Mouse (Mus musculus) liver, adult 2 months (tissue): Measurements from ENCODE around the gene Cacna1g. TPM values are rescaled to one million over a fixed set of nuclear protein-coding genes. Genes with fewer than 3 reads are reported as not detected.

Experiments used
- DNase-seq: peaks from one replicate; pipeline ENCODE4 v3.0.0-alpha.2; 2011; ENCODE audit warnings: low read depth, low spot score; ENCODE audit errors: extremely low read depth
- H3K27ac ChIP-seq: fragments of 200-500 bp; replicated peaks from 2 replicates; pipeline ENCODE4 v1.5.1; 2012; ENCODE audit warnings: low read depth, mild to moderate bottlenecking, control low read depth, inconsistent platforms, low read length; ENCODE audit not compliant: insufficient read depth
- H3K27me3 ChIP-seq: fragments of 200-500 bp; 2 replicates; pipeline ENCODE4 v1.6.1; 2012; ENCODE audit warnings: mild to moderate bottlenecking, moderate library complexity, low read length, inconsistent platforms; ENCODE audit not compliant: control insufficient read depth, insufficient read depth
- H3K36me3 ChIP-seq: fragments of 200-500 bp; 2 replicates; pipeline ENCODE4 v1.6.1; 2012; ENCODE audit warnings: low read length, inconsistent platforms; ENCODE audit not compliant: control insufficient read depth, insufficient read depth
- H3K4me1 ChIP-seq: fragments of 200-500 bp; 2 replicates; pipeline ENCODE4 v1.6.1; 2011; ENCODE audit warnings: low read length; ENCODE audit not compliant: control insufficient read depth, insufficient read depth
- H3K4me3 ChIP-seq: fragments of 200-500 bp; 2 replicates; pipeline ENCODE4 v1.5.1; 2011; ENCODE audit warnings: low read depth, mild to moderate bottlenecking, control low read depth, low read length, moderate library complexity; ENCODE audit not compliant: insufficient read depth
- H3K79me2 ChIP-seq: fragments of 200-500 bp; 2 replicates; pipeline ENCODE4 v1.6.1; 2012; ENCODE audit warnings: inconsistent platforms, mild to moderate bottlenecking, low read length, moderate library complexity; ENCODE audit not compliant: control insufficient read depth, insufficient read depth
- H3K9ac ChIP-seq: fragments of 200-500 bp; 2 replicates; pipeline ENCODE4 v1.6.1; 2012; ENCODE audit warnings: low read depth, mild to moderate bottlenecking, control low read depth, inconsistent platforms, low read length
- CTCF ChIP-seq: fragments of 200-500 bp; IDR thresholded peaks from 2 replicates; pipeline ENCODE4 v1.5.1; 2011; ENCODE audit warnings: low read depth, low read length, control low read depth
- POLR2A ChIP-seq: fragments of 200-500 bp; IDR thresholded peaks from 2 replicates; pipeline ENCODE4 v1.6.1; 2011; ENCODE audit warnings: low read length, control low read depth; ENCODE audit not compliant: insufficient read depth; ENCODE audit errors: extremely low read depth
- whole genome bisulfite sequencing: fragments of 180-500 bp; shearing (Covaris S2); methylation state at CpG from one replicate; pipeline ENCODE4 v1.1.7; 2018; 5-methylcytosine and 5-hydroxymethylcytosine counted together
- polyA plus RNA-seq: library from polyadenylated mRNA; depleted of rRNA; stranded (reverse); fragments of >200 nt; gene quantifications from 2 replicates; pipeline ENCODE4 v1.2.3, GENCODE M21; 2012
- total RNA-seq: library from RNA; depleted of rRNA; stranded (reverse); fragments of >200 nt; gene quantifications from 2 replicates; pipeline ENCODE4 v1.2.3, GENCODE M21; 2014

The Cacna1g gene
- total and polyA plus RNA-seq, 2 experiments: under 0.01 to 0.26 TPM

- WGBS: 85% methylated on average over 9 of the region's 9 CpGs
- no peak for TF ChIP-seq CTCF
- TF ChIP-seq POLR2A: no peak
- DNase-seq: no peak
- Histone ChIP-seq H3K27ac (no peak overlapping the region), H3K4me3 (no peak overlapping the region), H3K79me2 (no peaks in the 10 kb centered on the region), H3K9ac (no peak overlapping the region), H3K36me3 (no peaks in the 10 kb centered on the region), H3K27me3 (no peaks in the 10 kb centered on the region), H3K4me1 (no peaks in the 10 kb centered on the region)
These were observed 10.6 kb upstream of the Cacna1g start for GRCm38 (mm10) chr11:94484636-94485035.

GRCm38 (mm10) chr11:94483921-94484320 lies 9.9 kb upstream of the Cacna1g start:
- Histone ChIP-seq H3K9ac (no peak overlapping the region), H3K4me1 (no peaks in the 10 kb centered on the region), H3K79me2 (no peaks in the 10 kb centered on the region), H3K4me3 (no peak overlapping the region), H3K27me3 (no peaks in the 10 kb centered on the region), H3K36me3 (no peaks in the 10 kb centered on the region), H3K27ac (no peak overlapping the region)
- WGBS: 76% methylated on average over 14 of the region's 14 CpGs
- DNase-seq: no peak
- TF ChIP-seq POLR2A (no peak), CTCF (no peak)

- 79% methylated on average over 11 of the region's 11 CpGs for WGBS
- H3K27ac ChIP-seq: no peak overlapping the region
- H3K36me3 ChIP-seq: no peaks in the 10 kb centered on the region
- no peak overlapping the region for H3K4me3 ChIP-seq
- DNase-seq: no peak
- H3K79me2 ChIP-seq: no peaks in the 10 kb centered on the region
- H3K4me1 ChIP-seq: no peaks in the 10 kb centered on the region
- no peak overlapping the region for H3K9ac ChIP-seq
- TF ChIP-seq CTCF: no peak
- TF ChIP-seq POLR2A: no peak
- H3K27me3 ChIP-seq: no peaks in the 10 kb centered on the region
These were observed 9.4 kb upstream of the Cacna1g start for GRCm38 (mm10) chr11:94483436-94483835.

GRCm38 (mm10) chr11:94482738-94483137 lies 8.7 kb upstream of the Cacna1g start:
- no peaks in the 10 kb centered on the region for H3K27me3 ChIP-seq
- no peak for DNase-seq
- no peak for TF ChIP-seq POLR2A
- H3K27ac ChIP-seq: no peak overlapping the region
- no peaks in the 10 kb centered on the region for H3K36me3 ChIP-seq
- H3K4me3 ChIP-seq: no peak overlapping the region
- WGBS: 92% methylated on average over 11 of the region's 11 CpGs
- no peaks in the 10 kb centered on the region for H3K4me1 ChIP-seq
- H3K79me2 ChIP-seq: no peaks in the 10 kb centered on the region
- H3K9ac ChIP-seq: no peak overlapping the region

- H3K4me3 ChIP-seq: no peak overlapping the region
- H3K27me3 ChIP-seq: no peaks in the 10 kb centered on the region
- no peak overlapping the region for H3K27ac ChIP-seq
- WGBS: over 99% methylated on average over 7 of the region's 7 CpGs
- no peak overlapping the region for H3K9ac ChIP-seq
- no peaks in the 10 kb centered on the region for H3K79me2 ChIP-seq
- no peaks in the 10 kb centered on the region for H3K36me3 ChIP-seq
- no peaks in the 10 kb centered on the region for H3K4me1 ChIP-seq
- no peak for TF ChIP-seq POLR2A
- no peak for TF ChIP-seq CTCF
- no peak for DNase-seq
These were observed 8.0 kb upstream of the Cacna1g start for GRCm38 (mm10) chr11:94481963-94482362.

- Histone ChIP-seq H3K36me3 (no peaks in the 10 kb centered on the region), H3K4me3 (no peak overlapping the region), H3K27ac (no peak overlapping the region), H3K79me2 (no peaks in the 10 kb centered on the region), H3K9ac (no peak overlapping the region), H3K4me1 (no peaks in the 10 kb centered on the region; the same call in 1 of the 2 replicates), H3K27me3 (no peaks in the 10 kb centered on the region)
- WGBS: 86% methylated on average over 9 of the region's 9 CpGs
- TF ChIP-seq CTCF (no peak), POLR2A (no peak)
- no peak for DNase-seq
These were observed 6.4 kb upstream of the Cacna1g start for GRCm38 (mm10) chr11:94480382-94480781.
